Mouse (Mus musculus) hindbrain, embryonic 10.5 days (tissue): ENCODE data around the gene Smarcd2. TPM values are rescaled to one million over a fixed set of nuclear protein-coding genes. Genes with fewer than 3 reads are reported as not detected.
A peak's percentile ranks its signal among the peaks of the same experiment; 100 is the strongest.

Experiments used
- DNase-seq: peaks from one replicate; pipeline ENCODE4 v3.0.0-alpha.2; 2017; ENCODE audit warnings: low spot score
- H3K27ac ChIP-seq: fragments of 300-500 bp; sonication (generic); 2 replicates; pipeline ENCODE4 v1.5.1; 2016; ENCODE audit warnings: mild to moderate bottlenecking, moderate library complexity
- H3K27me3 ChIP-seq: fragments of 300-500 bp; sonication (generic); 2 replicates; pipeline ENCODE4 v1.6.1; 2016; ENCODE audit warnings: mild to moderate bottlenecking; ENCODE audit not compliant: poor library complexity, insufficient read depth, severe bottlenecking
- H3K36me3 ChIP-seq: fragments of 300-500 bp; sonication (generic); 2 replicates; pipeline ENCODE4 v1.6.1; 2016; ENCODE audit warnings: mild to moderate bottlenecking, moderate library complexity
- H3K4me1 ChIP-seq: fragments of 300-500 bp; sonication (generic); replicated peaks from 2 replicates; pipeline ENCODE4 v1.6.1; 2016; ENCODE audit warnings: mild to moderate bottlenecking
- H3K4me3 ChIP-seq: fragments of 300-500 bp; sonication (generic); 2 replicates; pipeline ENCODE4 v1.5.1; 2016; ENCODE audit warnings: mild to moderate bottlenecking, moderate library complexity
- H3K9me3 ChIP-seq: fragments of 300-500 bp; sonication (generic); 2 replicates; pipeline ENCODE4 v1.6.1; 2016; ENCODE audit warnings: mild to moderate bottlenecking, moderate library complexity
- WGBS: fragments of 180-500 bp; shearing (Covaris S2); methylation state at CpG from one replicate; pipeline ENCODE4 v1.1.7; 2016; 5-methylcytosine and 5-hydroxymethylcytosine counted together
- polyA plus RNA-seq: library from polyadenylated mRNA; unstranded; fragments of >200 nt; fragmentation: Nextera tagmentation; extraction: Ambion mirVana; gene quantifications from 2 replicates; pipeline ENCODE4 v1.2.1, GENCODE M21; 2016

Gene Smarcd2
- 24.9 and 27.3 TPM in 2 replicates for polyA plus RNA-seq

- Histone ChIP-seq H3K27me3 (peaks cover 7% of the 10 kb centered on the region; the same call in 1 of the 2 replicates), H3K9me3 (no peaks in the 10 kb centered on the region), H3K4me1 (peaks cover 61% of the 10 kb centered on the region), H3K4me3 (peak within 1 kb of the TSS; percentile 92), H3K27ac (peak within 1 kb of the TSS; percentile 98), H3K36me3 (peaks cover 10% of the 10 kb centered on the region; the same call in 1 of the 2 replicates)
- peak; percentile 100 for DNase-seq
- under 1% methylated on average over 72 of the region's 72 CpGs for WGBS
Observed at GRCm38 (mm10) chr11:106272644-106273310, at the start of gene Smarcd2. Gene Smarcd2, minus strand, starts transcription at chr11:106272972.

GRCm38 (mm10) chr11:106318406-106319366, 45.9 kb upstream of the Smarcd2 start:
- 79% methylated on average over 21 of the region's 21 CpGs for WGBS
- no peak overlapping the region for H3K4me3 ChIP-seq
- no peaks in the 10 kb centered on the region for H3K27me3 ChIP-seq
- H3K36me3 ChIP-seq: no peaks in the 10 kb centered on the region
- H3K4me1 ChIP-seq: peaks cover 33% of the 10 kb centered on the region
- H3K27ac ChIP-seq: no peak overlapping the region
- H3K9me3 ChIP-seq: no peaks in the 10 kb centered on the region
- DNase-seq: no peak

GRCm38 (mm10) chr11:106317801-106318200, 45.0 kb upstream of the Smarcd2 start:
- DNase-seq: no peak
- no peaks in the 10 kb centered on the region for H3K9me3 ChIP-seq

GRCm38 (mm10) chr11:106316416-106316815, 43.6 kb upstream of the Smarcd2 start:
- H3K36me3 ChIP-seq: no peaks in the 10 kb centered on the region
- H3K4me3 ChIP-seq: no peak overlapping the region
- no peaks in the 10 kb centered on the region for H3K9me3 ChIP-seq
- DNase-seq: no peak
- 50% methylated on average over 1 of the region's 1 CpGs for WGBS
- peaks cover 39% of the 10 kb centered on the region for H3K4me1 ChIP-seq
- H3K27me3 ChIP-seq: no peaks in the 10 kb centered on the region
- no peak overlapping the region for H3K27ac ChIP-seq

More at GRCm38 (mm10) chr11:106317801-106318200, 45.0 kb upstream of the Smarcd2 start:
- 85% methylated on average over 7 of the region's 7 CpGs for WGBS
- Histone ChIP-seq H3K4me1 (peaks cover 39% of the 10 kb centered on the region), H3K4me3 (no peak overlapping the region), H3K36me3 (no peaks in the 10 kb centered on the region), H3K27me3 (no peaks in the 10 kb centered on the region), H3K27ac (no peak overlapping the region; the same call in 1 of the 2 replicates)

GRCm38 (mm10) chr11:106314333-106314812, 41.6 kb upstream of the Smarcd2 start, which contains the start of gene Cd79b:
Gene Cd79b, minus strand, starts transcription at chr11:106314762.
- no peak for DNase-seq
- H3K36me3 ChIP-seq: no peaks in the 10 kb centered on the region
- H3K9me3 ChIP-seq: no peaks in the 10 kb centered on the region
- 70% methylated on average over 9 of the region's 9 CpGs for WGBS
- H3K4me1 ChIP-seq: peaks cover 42% of the 10 kb centered on the region
- no peak within 1 kb of the TSS for H3K4me3 ChIP-seq
- H3K27me3 ChIP-seq: no peaks in the 10 kb centered on the region
- peak within 1 kb of the TSS; percentile 62 for H3K27ac ChIP-seq

- H3K36me3 ChIP-seq: no peaks in the 10 kb centered on the region
- no peak overlapping the region for H3K27ac ChIP-seq
- H3K4me3 ChIP-seq: no peak overlapping the region
- DNase-seq: no peak
- peaks cover 37% of the 10 kb centered on the region for H3K4me1 ChIP-seq
- no peaks in the 10 kb centered on the region for H3K9me3 ChIP-seq
- no peaks in the 10 kb centered on the region for H3K27me3 ChIP-seq
- 69% methylated on average over 5 of the region's 5 CpGs for WGBS
Observed at GRCm38 (mm10) chr11:106313533-106313932, 40.8 kb upstream of the Smarcd2 start.

GRCm38 (mm10) chr11:106310123-106310522, 37.4 kb upstream of the Smarcd2 start:
- H3K4me1 ChIP-seq: peaks cover 25% of the 10 kb centered on the region
- 66% methylated on average over 5 of the region's 5 CpGs for WGBS
- DNase-seq: no peak

GRCm38 (mm10) chr11:106308162-106308561, 35.4 kb upstream of the Smarcd2 start:
- no peak overlapping the region for H3K27ac ChIP-seq
- DNase-seq: no peak
- peaks cover 9% of the 10 kb centered on the region for H3K4me1 ChIP-seq
- no peak overlapping the region for H3K4me3 ChIP-seq
- H3K9me3 ChIP-seq: no peaks in the 10 kb centered on the region
- WGBS: 77% methylated on average over 11 of the region's 11 CpGs
- no peaks in the 10 kb centered on the region for H3K27me3 ChIP-seq
- H3K36me3 ChIP-seq: no peaks in the 10 kb centered on the region

More at GRCm38 (mm10) chr11:106310123-106310522, 37.4 kb upstream of the Smarcd2 start:
- Histone ChIP-seq H3K27me3 (no peaks in the 10 kb centered on the region), H3K4me3 (no peak overlapping the region), H3K9me3 (no peaks in the 10 kb centered on the region), H3K36me3 (no peaks in the 10 kb centered on the region), H3K27ac (no peak overlapping the region)

GRCm38 (mm10) chr11:106307432-106307831, 34.7 kb upstream of the Smarcd2 start:
- Histone ChIP-seq H3K4me3 (no peak overlapping the region), H3K27me3 (no peaks in the 10 kb centered on the region), H3K9me3 (no peaks in the 10 kb centered on the region), H3K4me1 (peaks cover 8% of the 10 kb centered on the region; the same call in 1 of the 2 replicates), H3K27ac (no peak overlapping the region), H3K36me3 (no peaks in the 10 kb centered on the region)
- WGBS: 84% methylated on average over 5 of the region's 5 CpGs
- no peak for DNase-seq

GRCm38 (mm10) chr11:106306758-106307157, 34.0 kb upstream of the Smarcd2 start:
- no peaks in the 10 kb centered on the region for H3K9me3 ChIP-seq
- H3K36me3 ChIP-seq: no peaks in the 10 kb centered on the region
- no peak for DNase-seq
- H3K27ac ChIP-seq: no peak overlapping the region
- WGBS: 83% methylated on average over 9 of the region's 9 CpGs
- H3K4me3 ChIP-seq: no peak overlapping the region
- no peaks in the 10 kb centered on the region for H3K27me3 ChIP-seq
- peaks cover 8% of the 10 kb centered on the region; the same call in 1 of the 2 replicates for H3K4me1 ChIP-seq

- no peak for DNase-seq
- WGBS: 89% methylated on average over 3 of the region's 3 CpGs
- Histone ChIP-seq H3K4me3 (no peak overlapping the region), H3K36me3 (no peaks in the 10 kb centered on the region), H3K27ac (no peak overlapping the region), H3K9me3 (no peaks in the 10 kb centered on the region), H3K4me1 (peaks cover 8% of the 10 kb centered on the region; the same call in 1 of the 2 replicates), H3K27me3 (no peaks in the 10 kb centered on the region)
Observed at GRCm38 (mm10) chr11:106306065-106306385, 33.3 kb upstream of the Smarcd2 start.

GRCm38 (mm10) chr11:106305348-106306064, 32.7 kb upstream of the Smarcd2 start:
- Histone ChIP-seq H3K27me3 (no peaks in the 10 kb centered on the region), H3K27ac (no peak overlapping the region), H3K9me3 (no peaks in the 10 kb centered on the region), H3K36me3 (no peaks in the 10 kb centered on the region), H3K4me1 (peaks cover 8% of the 10 kb centered on the region; the same call in 1 of the 2 replicates), H3K4me3 (no peak overlapping the region)
- 86% methylated on average over 10 of the region's 10 CpGs for WGBS
- no peak for DNase-seq
